Mouse (Mus musculus): ENCODE data around the gene Mphosph6. TPM values are rescaled to one million over a fixed set of nuclear protein-coding genes. Genes with fewer than 3 reads are reported as not detected.
A peak's percentile ranks its signal among the peaks of the same experiment; 100 is the strongest.

Gene Mphosph6
- polyA plus RNA-seq, 2 experiments = 21.9 to 34.4 TPM

GRCm38 (mm10) chr8:117772126-117772525 is 29.6 kb downstream of the Mphosph6 start:
- DNase-seq (ENCODE audit: low read depth in 3 of 3, low spot score in 3 of 3) = peak; percentile 42 to 56 (median 49)
- H3K27ac ChIP-seq = peak overlapping the region; percentile 12

GRCm38 (mm10) chr8:117771115-117771836 is 30.5 kb downstream of the Mphosph6 start:
- DNase-seq (ENCODE audit: low read depth in 3 of 3, low spot score in 3 of 3) = peak; percentile 58 to 62 (median 59)
- TF ChIP-seq CTCF (IDR thresholded peaks at IDR 0.05; ENCODE audit: low read depth) (peak; percentile 35; the same call in 1 of the 2 replicates), EP300 (IDR thresholded peaks at IDR 0.05; ENCODE audit: low read depth) (peak; percentile 91)
- WGBS (ENCODE audit: insufficient replicate concordance) = 26% methylated on average over 9 of the region's 9 CpGs
- H3K9ac ChIP-seq (replicated peaks) = 0 out of 2 replicates have a peak overlapping the region, but pooled peaks have one; percentile 33
- peak overlapping the region; percentile 50 for H3K4me2 ChIP-seq (ENCODE audit: low read depth)
- no peaks in the 10 kb centered on the region for H3K9me3 ChIP-seq (ENCODE audit: control insufficient read depth, low read length)
- peaks cover 12 to 34% of the 10 kb centered on the region in 2 experiments for H3K4me1 ChIP-seq (replicated peaks; ENCODE audit: control insufficient read depth in 2 of 2, insufficient read depth in 2 of 2, low read length in 1 of 2)
- peak overlapping the region; percentile 12 for H3K27ac ChIP-seq
- peak; percentile 85 for ATAC-seq (ENCODE audit: insufficient read depth)
- no peaks in the 10 kb centered on the region for H3K36me3 ChIP-seq (replicated peaks; ENCODE audit: control insufficient read depth, insufficient read depth, low read depth)
- no peak overlapping the region for H3K4me3 ChIP-seq (ENCODE audit: insufficient read depth in 1 of 2, low read depth in 2 of 2, low read length in 2 of 2)
- H3K27me3 ChIP-seq (ENCODE audit: control insufficient read depth, insufficient read depth, low read length) = no peaks in the 10 kb centered on the region

More at GRCm38 (mm10) chr8:117772126-117772525, 29.6 kb downstream of the Mphosph6 start:
- TF ChIP-seq CTCF (IDR thresholded peaks at IDR 0.05; ENCODE audit: low read depth) = peak; percentile 93
- no peak for TF ChIP-seq EP300 (IDR thresholded peaks at IDR 0.05; ENCODE audit: low read depth)
- H3K9me3 ChIP-seq (ENCODE audit: control insufficient read depth, low read length) = no peaks in the 10 kb centered on the region
- H3K4me2 ChIP-seq (ENCODE audit: low read depth) = peak overlapping the region; percentile 50
- no peak overlapping the region for H3K9ac ChIP-seq (replicated peaks)
- peak; percentile 58 for ATAC-seq (ENCODE audit: insufficient read depth)
- no peaks in the 10 kb centered on the region for H3K36me3 ChIP-seq (replicated peaks; ENCODE audit: control insufficient read depth, insufficient read depth, low read depth)
- H3K4me1 ChIP-seq (replicated peaks; ENCODE audit: control insufficient read depth in 2 of 2, insufficient read depth in 2 of 2, low read length in 1 of 2) = peaks cover 12 to 28% of the 10 kb centered on the region in 2 experiments
- H3K4me3 ChIP-seq (ENCODE audit: insufficient read depth in 1 of 2, low read depth in 2 of 2, low read length in 2 of 2) = no peak overlapping the region
- WGBS (ENCODE audit: insufficient replicate concordance) = 34% methylated on average over 2 of the region's 2 CpGs
- H3K27me3 ChIP-seq (ENCODE audit: control insufficient read depth, insufficient read depth, low read length) = no peaks in the 10 kb centered on the region

GRCm38 (mm10) chr8:117768971-117769370 is 32.8 kb downstream of the Mphosph6 start:
- H3K9me3 ChIP-seq (ENCODE audit: control insufficient read depth, low read length) = no peaks in the 10 kb centered on the region
- H3K4me1 ChIP-seq (replicated peaks; ENCODE audit: control insufficient read depth in 2 of 2, insufficient read depth in 2 of 2, low read length in 1 of 2) = peaks cover 22 to 52% of the 10 kb centered on the region in 2 experiments
- H3K36me3 ChIP-seq (replicated peaks; ENCODE audit: control insufficient read depth, insufficient read depth, low read depth) = no peaks in the 10 kb centered on the region
- H3K9ac ChIP-seq (replicated peaks) = no peak overlapping the region
- no peak overlapping the region for H3K4me2 ChIP-seq (ENCODE audit: low read depth)
- WGBS (ENCODE audit: insufficient replicate concordance) = 70% methylated on average over 7 of the region's 7 CpGs
- TF ChIP-seq EP300 (IDR thresholded peaks at IDR 0.05; ENCODE audit: low read depth) = no peak
- no peak for TF ChIP-seq CTCF (IDR thresholded peaks at IDR 0.05; ENCODE audit: low read depth)
- H3K27me3 ChIP-seq (ENCODE audit: control insufficient read depth, insufficient read depth, low read length) = no peaks in the 10 kb centered on the region
- ATAC-seq (ENCODE audit: insufficient read depth) (no peak), DNase-seq (ENCODE audit: low read depth in 3 of 3, low spot score in 3 of 3) (no peak)
- no peak overlapping the region for H3K27ac ChIP-seq
- no peak overlapping the region for H3K4me3 ChIP-seq (ENCODE audit: insufficient read depth in 1 of 2, low read depth in 2 of 2, low read length in 2 of 2)

GRCm38 (mm10) chr8:117765947-117766346 is 35.8 kb downstream of the Mphosph6 start:
- no peak for TF ChIP-seq CTCF (IDR thresholded peaks at IDR 0.05; ENCODE audit: low read depth)
- peak; percentile 95 for TF ChIP-seq EP300 (IDR thresholded peaks at IDR 0.05; ENCODE audit: low read depth)
- 19% methylated on average over 5 of the region's 5 CpGs for whole genome bisulfite sequencing (ENCODE audit: insufficient replicate concordance)
- peak overlapping the region; percentile 7 for H3K27ac ChIP-seq
- peak in 2 of 3 experiments; percentile 51 to 56 for DNase-seq (ENCODE audit: low read depth in 3 of 3, low spot score in 3 of 3)
- no peak overlapping the region for H3K4me3 ChIP-seq (ENCODE audit: insufficient read depth in 1 of 2, low read depth in 2 of 2, low read length in 2 of 2)
- peak overlapping the region; percentile 49 for H3K4me2 ChIP-seq (ENCODE audit: low read depth)
- ATAC-seq (ENCODE audit: insufficient read depth) = peak; percentile 79
- H3K9me3 ChIP-seq (ENCODE audit: control insufficient read depth, low read length) = no peaks in the 10 kb centered on the region
- no peaks in the 10 kb centered on the region for H3K27me3 ChIP-seq (ENCODE audit: control insufficient read depth, insufficient read depth, low read length)
- H3K9ac ChIP-seq (replicated peaks) = no peak overlapping the region
- H3K36me3 ChIP-seq (replicated peaks; ENCODE audit: control insufficient read depth, insufficient read depth, low read depth) = no peaks in the 10 kb centered on the region
- H3K4me1 ChIP-seq (replicated peaks; ENCODE audit: control insufficient read depth in 2 of 2, insufficient read depth in 2 of 2, low read length in 1 of 2) = peaks cover 11 to 38% of the 10 kb centered on the region in 2 experiments

GRCm38 (mm10) chr8:117764625-117765024 is 37.1 kb downstream of the Mphosph6 start:
- H3K4me2 ChIP-seq (ENCODE audit: low read depth) = no peak overlapping the region
- no peak for ATAC-seq (ENCODE audit: insufficient read depth)
- no peak for TF ChIP-seq CTCF (IDR thresholded peaks at IDR 0.05; ENCODE audit: low read depth)
- TF ChIP-seq EP300 (IDR thresholded peaks at IDR 0.05; ENCODE audit: low read depth) = no peak

More at GRCm38 (mm10) chr8:117764625-117765024, 37.1 kb downstream of the Mphosph6 start:
- no peaks in the 10 kb centered on the region for H3K36me3 ChIP-seq (replicated peaks; ENCODE audit: control insufficient read depth, insufficient read depth, low read depth)
- no peak overlapping the region for H3K9ac ChIP-seq (replicated peaks)
- no peak overlapping the region for H3K4me3 ChIP-seq (ENCODE audit: insufficient read depth in 1 of 2, low read depth in 2 of 2, low read length in 2 of 2)
- no peaks in the 10 kb centered on the region for H3K9me3 ChIP-seq (ENCODE audit: control insufficient read depth, low read length)
- no peaks in the 10 kb centered on the region for H3K27me3 ChIP-seq (ENCODE audit: control insufficient read depth, insufficient read depth, low read length)
- no peak overlapping the region for H3K27ac ChIP-seq
- DNase-seq (ENCODE audit: low read depth in 3 of 3, low spot score in 3 of 3) = no peak
- H3K4me1 ChIP-seq (replicated peaks; ENCODE audit: control insufficient read depth in 2 of 2, insufficient read depth in 2 of 2, low read length in 1 of 2) = peaks cover 9 to 31% of the 10 kb centered on the region in 2 experiments
- WGBS (ENCODE audit: insufficient replicate concordance) = 55% methylated on average over 4 of the region's 4 CpGs

Data from liver, embryonic 14.5 days (tissue).